ENCODE assay signal across 14 mouse cellular contexts in the genomic region with DNA sequence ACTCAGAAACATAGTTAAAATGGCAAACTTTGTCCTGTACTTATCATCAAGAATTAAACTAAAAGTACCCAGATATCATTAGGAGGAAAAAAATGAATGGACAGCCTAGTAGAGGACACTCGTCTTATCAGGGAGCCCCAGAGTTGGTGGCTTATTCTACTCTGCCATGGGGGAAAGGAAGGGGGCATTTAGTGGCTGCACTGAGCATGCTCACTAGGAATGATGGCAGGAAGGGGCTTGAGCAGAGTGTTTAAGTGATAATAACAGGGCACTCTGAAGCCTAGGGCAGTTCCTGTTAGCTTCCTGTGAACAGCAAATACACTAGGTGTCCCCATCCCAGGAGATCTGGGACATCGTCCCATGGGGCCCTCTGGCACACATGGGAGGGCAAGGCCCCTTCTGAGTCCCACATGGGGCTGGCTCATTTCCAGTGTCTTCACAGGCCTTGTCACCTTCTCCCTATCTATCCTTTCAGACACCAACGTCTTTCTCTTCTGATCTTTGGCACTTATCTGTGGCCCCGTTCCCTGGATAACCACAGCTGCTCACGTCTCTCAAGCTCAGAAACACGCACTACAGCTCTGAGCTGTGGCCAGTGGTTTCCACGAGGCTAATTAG.
DNase-seq lines count a peak whose midpoint lies in the region; ATAC-seq and TF ChIP-seq lines count a peak whose summit lies in the region.
"Had no signal": no experiment of that assay in that cellular context is flagged by ENCODE, and none has a peak within 500 bp of the region (broad histone marks: within the 10 kb centered on the region; RNA-seq: fewer than 3 reads in every experiment).

No protein-coding gene starts in this region.

- no peaks in the 10 kb centered on the region for H3K36me3 ChIP-seq in lung, embryonic 14.5 days (ENCODE audit: insufficient read depth)
- no peaks in the 10 kb centered on the region for H3K36me3 ChIP-seq in liver, embryonic 11.5 days (ENCODE audit: control insufficient read depth, insufficient read depth, low read length)
- H3K36me3 ChIP-seq: limb, embryonic 12.5 days; neural tube, embryonic 13.5 days had no signal

- H3K4me2 ChIP-seq in lung, embryonic 14.5 days, result no peak overlapping the region
- H3K4me2 ChIP-seq in liver, embryonic 11.5 days, result peak overlapping the region; percentile 58
- H3K4me2 ChIP-seq: hindbrain, embryonic 14.5 days; limb, embryonic 12.5 days; neural tube, embryonic 13.5 days had no signal

- no peak for TF ChIP-seq CTCF in lung, embryonic 14.5 days (IDR thresholded peaks at IDR 0.05; ENCODE audit: low read depth)
- no peak for TF ChIP-seq CTCF in lung, adult 2 months (IDR thresholded peaks at IDR 0.05; ENCODE audit: insufficient read depth, low read length)
- TF ChIP-seq CTCF in olfactory bulb, adult 2 months (IDR thresholded peaks at IDR 0.05; ENCODE audit: insufficient read depth, low read depth, low read length), result no peak

- no peak for ATAC-seq in lung, embryonic 14.5 days (ENCODE audit: insufficient read depth)
- ATAC-seq in liver, embryonic 11.5 days (replicated peaks; ENCODE audit: low FRiP score), result peak; percentile 87
- ATAC-seq: midbrain, embryonic 16.5 days had no signal

- H3K27ac ChIP-seq in lung, embryonic 14.5 days (ENCODE audit: low read depth), result peak overlapping the region; percentile 8; the same call in 1 of the 2 replicates
- peak overlapping the region; percentile 97 for H3K27ac ChIP-seq in liver, embryonic 11.5 days (ENCODE audit: low read depth, low read length)
- H3K27ac ChIP-seq in olfactory bulb, adult 2 months (ENCODE audit: insufficient read depth, low read depth, low read length), result peak overlapping the region; percentile 76
- H3K27ac ChIP-seq: hindbrain, embryonic 14.5 days; limb, embryonic 12.5 days; neural tube, embryonic 13.5 days had no signal

- intact Hi-C loops in left cerebral cortex, postnatal 14 days (cut with DNase I), result no loop called here

- H3K9me3 ChIP-seq in lung, embryonic 14.5 days (ENCODE audit: low read depth, low read length), result no peaks in the 10 kb centered on the region
- H3K9me3 ChIP-seq in liver, embryonic 11.5 days (ENCODE audit: control insufficient read depth, low read length), result no peaks in the 10 kb centered on the region
- H3K9me3 ChIP-seq: limb, embryonic 12.5 days; neural tube, embryonic 13.5 days had no signal

- H3K4me3 ChIP-seq in lung, embryonic 14.5 days (ENCODE audit: low read depth, low read length), result no peak overlapping the region
- no peak overlapping the region for H3K4me3 ChIP-seq in lung, adult 2 months (replicated peaks; ENCODE audit: extremely low read depth, low read depth, low read length)
- H3K4me3 ChIP-seq in liver, embryonic 11.5 days (ENCODE audit: low read depth, low read length), result no peak overlapping the region
- no peak overlapping the region for H3K4me3 ChIP-seq in olfactory bulb, adult 2 months (ENCODE audit: insufficient read depth, low read depth, low read length)
- H3K4me3 ChIP-seq: limb, embryonic 12.5 days; neural tube, embryonic 13.5 days had no signal

- TF ChIP-seq POLR2A in lung, adult 2 months (IDR thresholded peaks at IDR 0.05; ENCODE audit: borderline replicate concordance, extremely low read depth, low read depth, low read length), result no peak
- no peak for TF ChIP-seq POLR2A in olfactory bulb, adult 2 months (IDR thresholded peaks at IDR 0.05; ENCODE audit: insufficient read depth, low read depth, low read length)

- WGBS in lung, embryonic 14.5 days, result 44% methylated on average over 7 of the region's 7 CpGs
- 59% methylated on average over 7 of the region's 7 CpGs for WGBS in lung, adult 2 months
- 35% methylated on average over 7 of the region's 7 CpGs for WGBS in liver, embryonic 11.5 days
- 46% methylated on average over 7 of the region's 7 CpGs for WGBS in olfactory bulb, adult 2 months

- no peak for DNase-seq in lung, embryonic 14.5 days
- no peak for DNase-seq in lung, adult 2 months
- DNase-seq in c-Kit-positive CD71-positive TER-119-positive erythroid progenitor cells, embryonic 14.5 days (ENCODE audit: low spot score), result peak; percentile 77
- DNase-seq in liver, embryonic 11.5 days (ENCODE audit: low spot score), result peak; percentile 56
- no peak for DNase-seq in left cerebral cortex, postnatal 14 days (ENCODE audit: low spot score in 2 of 2)
- DNase-seq in urinary bladder, adult 2 months (ENCODE audit: low spot score), result no peak
- DNase-seq: adrenal gland, adult 8-10 months; cerebellum, adult 11 months; thymus, postnatal 36 days had no signal

- no peak overlapping the region for H3K9ac ChIP-seq in lung, embryonic 14.5 days
- peak overlapping the region; percentile 41 for H3K9ac ChIP-seq in liver, embryonic 11.5 days (ENCODE audit: low read depth, low read length)
- H3K9ac ChIP-seq: hindbrain, embryonic 14.5 days; limb, embryonic 12.5 days; neural tube, embryonic 13.5 days had no signal

- H3K27me3 ChIP-seq in lung, embryonic 14.5 days (ENCODE audit: insufficient read depth, low read length), result no peaks in the 10 kb centered on the region
- no peaks in the 10 kb centered on the region for H3K27me3 ChIP-seq in liver, embryonic 11.5 days (replicated peaks; ENCODE audit: control insufficient read depth, insufficient read depth, low read length)
- H3K27me3 ChIP-seq: limb, embryonic 12.5 days had no signal

- no peaks in the 10 kb centered on the region for H3K4me1 ChIP-seq in lung, embryonic 14.5 days (ENCODE audit: insufficient read depth)
- H3K4me1 ChIP-seq in lung, adult 2 months (ENCODE audit: control insufficient read depth, insufficient read depth, low read length), result no peaks in the 10 kb centered on the region
- H3K4me1 ChIP-seq in liver, embryonic 11.5 days (replicated peaks; ENCODE audit: control insufficient read depth, insufficient read depth, low read length), result peaks cover 23% of the 10 kb centered on the region
- H3K4me1 ChIP-seq in olfactory bulb, adult 2 months (ENCODE audit: control insufficient read depth, insufficient read depth, low read length), result peaks cover 31% of the 10 kb centered on the region

Comparison
In these comparisons a context has a peak if more than half of its experiments do, and no peak if none do; other contexts are left out.
1. DNase-seq: peak in c-Kit-positive CD71-positive TER-119-positive erythroid progenitor cells, embryonic 14.5 days (single experiment) and liver, embryonic 11.5 days (single experiment); none in lung, embryonic 14.5 days (single experiment), lung, adult 2 months (single experiment), left cerebral cortex, postnatal 14 days (0 of 2) and urinary bladder, adult 2 months (single experiment).
2. H3K27ac ChIP-seq: peak in every context shown above with its lines; median percentile 97 in liver, embryonic 11.5 days; 76 in olfactory bulb, adult 2 months; 8 in lung, embryonic 14.5 days.